Comparison of ENCODE assay signal across 15 mouse cellular contexts in genomic region chr4:44678026-44678425, GRCm38 (mm10). TPM values are rescaled to one million over a fixed set of nuclear protein-coding genes. Genes with fewer than 3 reads are reported as not detected.
"Had no signal": no experiment of that assay in that cellular context is flagged by ENCODE, and none has a peak within 500 bp of the region (broad histone marks: within the 10 kb centered on the region; RNA-seq: fewer than 3 reads in every experiment).

No protein-coding gene starts in this region.

- H3K27ac ChIP-seq: layer of hippocampus, adult 2 months; limb, embryonic 10.5 days; liver, embryonic 15.5 days; midbrain, embryonic 10.5 days; midbrain, embryonic 15.5 days; neural tube, embryonic 13.5 days had no signal

- H3K4me3 ChIP-seq: layer of hippocampus, adult 2 months; limb, embryonic 10.5 days; liver, embryonic 15.5 days; midbrain, embryonic 10.5 days; midbrain, embryonic 15.5 days; neural tube, embryonic 13.5 days had no signal

- H3K27me3 ChIP-seq: liver, embryonic 15.5 days had no signal

- H3K36me3 ChIP-seq: limb, embryonic 10.5 days; liver, embryonic 15.5 days; midbrain, embryonic 15.5 days; neural tube, embryonic 13.5 days had no signal

- H3K9me3 ChIP-seq: limb, embryonic 10.5 days; liver, embryonic 15.5 days; midbrain, embryonic 10.5 days; midbrain, embryonic 15.5 days; neural tube, embryonic 13.5 days had no signal

- H3K4me1 ChIP-seq: liver, embryonic 15.5 days; midbrain, embryonic 15.5 days; neural tube, embryonic 13.5 days had no signal

- ATAC-seq: midbrain, embryonic 15.5 days had no signal

- DNase-seq: kidney, postnatal 10 days; kidney, postnatal 4 days; lung, embryonic 14.5 days; lung, postnatal 10 days; lung, postnatal 4 days; retina, postnatal 1 day; right cerebral cortex, postnatal 4 days; thymus, postnatal 36 days had no signal

- H3K4me2 ChIP-seq: liver, embryonic 11.5 days; liver, embryonic 15.5 days; lung, embryonic 14.5 days; midbrain, embryonic 15.5 days; neural tube, embryonic 13.5 days had no signal

- H3K9ac ChIP-seq: liver, embryonic 15.5 days; lung, embryonic 14.5 days; midbrain, embryonic 15.5 days; neural tube, embryonic 13.5 days had no signal

RNA-seq across cellular contexts. Expression of gene Pax5, which starts 32.3 kb away (rescaled TPM):
- polyA plus RNA-seq: liver, embryonic 11.5 days; lung, embryonic 14.5 days had no signal
